Mouse (Mus musculus) forebrain, embryonic 16.5 days (tissue): ENCODE measurements around the gene Tbce. TPM values are rescaled to one million over a fixed set of nuclear protein-coding genes. Genes with fewer than 3 reads are reported as not detected.

Experiments used
- ATAC-seq: fragments of 200-750 bp; cut with Nextera tagmentation; 2 replicates; pipeline ENCODE4 v1.8.0; 2017; ENCODE audit warnings: mild to moderate bottlenecking, moderate library complexity
- H3K27ac ChIP-seq: fragments of 300-500 bp; sonication (generic); 2 replicates; pipeline ENCODE4 v1.5.1; 2014; ENCODE audit warnings: low read length, control low read depth
- H3K27me3 ChIP-seq: fragments of 300-500 bp; sonication (generic); replicated peaks from 2 replicates; pipeline ENCODE4 v1.6.1; 2014; ENCODE audit warnings: low read length; ENCODE audit not compliant: control insufficient read depth, insufficient read depth
- H3K36me3 ChIP-seq: fragments of 300-500 bp; sonication (generic); 2 replicates; pipeline ENCODE4 v1.6.1; 2014; ENCODE audit not compliant: control insufficient read depth, insufficient read depth
- H3K4me1 ChIP-seq: fragments of 300-500 bp; sonication (generic); replicated peaks from 2 replicates; pipeline ENCODE4 v1.6.1; 2014; ENCODE audit warnings: low read length; ENCODE audit not compliant: control insufficient read depth, insufficient read depth
- H3K4me2 ChIP-seq: fragments of 300-500 bp; sonication (generic); 2 replicates; pipeline ENCODE4 v1.6.1; 2014; ENCODE audit warnings: mild to moderate bottlenecking, low read length, control low read depth
- H3K4me3 ChIP-seq: fragments of 300-500 bp; sonication (generic); replicated peaks from 2 replicates; pipeline ENCODE4 v1.5.1; 2014; ENCODE audit warnings: mild to moderate bottlenecking, low read length, control low read depth
- H3K9ac ChIP-seq: fragments of 300-500 bp; sonication (generic); replicated peaks from 2 replicates; pipeline ENCODE4 v1.6.1; 2014; ENCODE audit warnings: low read depth, low read length, control low read depth
- H3K9me3 ChIP-seq: fragments of 300-500 bp; sonication (generic); 2 replicates; pipeline ENCODE4 v1.6.1; 2016; ENCODE audit warnings: low read length; ENCODE audit not compliant: control insufficient read depth
- WGBS: fragments of 180-500 bp; shearing (Covaris S2); extraction: QIAGEN DNeasy Blood & Tissue Kit; methylation state at CpG from one replicate; pipeline ENCODE4 v1.1.7; 2014; 5-methylcytosine and 5-hydroxymethylcytosine counted together
- polyA plus RNA-seq: library from polyadenylated mRNA; unstranded; fragments of >200 nt; fragmentation: Nextera tagmentation; extraction: Ambion mirVana; gene quantifications from 2 replicates; pipeline ENCODE4 v1.2.1, GENCODE M21; 2015

The Tbce gene
- polyA plus RNA-seq, 1 experiment from 2014 or later = 113 TPM

- WGBS = 76% methylated on average over 19 of the region's 19 CpGs
- Histone ChIP-seq H3K27ac (no peak overlapping the region), H3K36me3 (peaks cover 5% of the 10 kb centered on the region; the same call in 1 of the 2 replicates), H3K4me3 (no peak overlapping the region), H3K27me3 (no peaks in the 10 kb centered on the region), H3K9ac (no peak overlapping the region), H3K4me2 (no peak overlapping the region), H3K9me3 (no peaks in the 10 kb centered on the region), H3K4me1 (no peaks in the 10 kb centered on the region)
- ATAC-seq = 0 out of 2 replicates have a peak, but pooled peaks have one; percentile 18
Measured at GRCm38 (mm10) chr13:13965388-13965964, 74.0 kb downstream of the Tbce start.

- H3K4me2 ChIP-seq = no peak overlapping the region
- no peak overlapping the region for H3K4me3 ChIP-seq
- ATAC-seq = 0 out of 2 replicates have a peak, but pooled peaks have one; percentile 40
- 0 out of 2 replicates have a peak, but pooled peaks cover 3% of the 10 kb centered on the region for H3K4me1 ChIP-seq
- 75% methylated on average over 4 of the region's 4 CpGs for WGBS
- no peaks in the 10 kb centered on the region for H3K27me3 ChIP-seq
- no peak overlapping the region for H3K27ac ChIP-seq
- H3K9ac ChIP-seq = no peak overlapping the region
- H3K36me3 ChIP-seq = no peaks in the 10 kb centered on the region
- no peaks in the 10 kb centered on the region for H3K9me3 ChIP-seq
Measured at GRCm38 (mm10) chr13:13961046-13961445, 78.4 kb downstream of the Tbce start.

GRCm38 (mm10) chr13:13960211-13960610, 79.2 kb downstream of the Tbce start:
- no peak for ATAC-seq
- Histone ChIP-seq H3K4me2 (no peak overlapping the region), H3K9ac (no peak overlapping the region), H3K4me1 (peaks cover 8% of the 10 kb centered on the region), H3K9me3 (no peaks in the 10 kb centered on the region), H3K4me3 (no peak overlapping the region), H3K27ac (no peak overlapping the region), H3K36me3 (no peaks in the 10 kb centered on the region), H3K27me3 (no peaks in the 10 kb centered on the region)
- WGBS = 92% methylated on average over 4 of the region's 4 CpGs

GRCm38 (mm10) chr13:13956686-13957085, 82.8 kb downstream of the Tbce start:
- Histone ChIP-seq H3K9me3 (no peaks in the 10 kb centered on the region), H3K27ac (no peak overlapping the region), H3K36me3 (no peaks in the 10 kb centered on the region), H3K27me3 (no peaks in the 10 kb centered on the region), H3K4me3 (no peak overlapping the region), H3K4me1 (peaks cover 11% of the 10 kb centered on the region), H3K4me2 (no peak overlapping the region), H3K9ac (no peak overlapping the region)
- 80% methylated on average over 4 of the region's 4 CpGs for WGBS
- no peak for ATAC-seq

- peak overlapping the region; percentile 87 for H3K9ac ChIP-seq
- ATAC-seq = no peak
- H3K4me1 ChIP-seq = peaks cover 11% of the 10 kb centered on the region
- H3K4me3 ChIP-seq = peak overlapping the region; percentile 93
- peak overlapping the region; percentile 65 for H3K27ac ChIP-seq
- no peaks in the 10 kb centered on the region for H3K27me3 ChIP-seq
- H3K9me3 ChIP-seq = no peaks in the 10 kb centered on the region
- under 1% methylated on average over 28 of the region's 29 CpGs for WGBS
- H3K4me2 ChIP-seq = peak overlapping the region; percentile 73
- no peaks in the 10 kb centered on the region for H3K36me3 ChIP-seq
Measured at GRCm38 (mm10) chr13:13954931-13955330, 84.5 kb downstream of the Tbce start.

GRCm38 (mm10) chr13:13953874-13954832, 85.3 kb downstream of the Tbce start, which contains the start of gene B3galnt2:
B3galnt2 (plus strand) TSS chr13:13954469.
- ATAC-seq = peak; percentile 99

More at GRCm38 (mm10) chr13:13953874-13954832, 85.3 kb downstream of the Tbce start, which contains the start of gene B3galnt2:
- H3K4me3 ChIP-seq = peak within 1 kb of the TSS; percentile 93
- no peaks in the 10 kb centered on the region for H3K36me3 ChIP-seq
- H3K4me2 ChIP-seq = peak within 1 kb of the TSS; percentile 80
- peak within 1 kb of the TSS; percentile 87 for H3K9ac ChIP-seq
- no peaks in the 10 kb centered on the region for H3K9me3 ChIP-seq
- under 1% methylated on average over 77 of the region's 78 CpGs for WGBS
- H3K27me3 ChIP-seq = no peaks in the 10 kb centered on the region
- H3K27ac ChIP-seq = peak within 1 kb of the TSS; percentile 82
- peaks cover 11% of the 10 kb centered on the region for H3K4me1 ChIP-seq

Other genes starting within 250 kb of the Tbce start
- gene B3galnt2, start 85.2 kb downstream of the Tbce start, polyA plus RNA-seq = 23.4 and 25.8 TPM in 2 replicates
- 97.6 and 100 TPM in 2 replicates for gene Arid4b, start 23.6 kb upstream of the Tbce start, polyA plus RNA-seq
- gene Ggps1, start 23.9 kb upstream of the Tbce start, polyA plus RNA-seq = 79.6 and 87.4 TPM in 2 replicates